Mouse (Mus musculus) midbrain, embryonic 11.5 days (tissue): ENCODE data around the gene Rab44. TPM values are rescaled to one million over a fixed set of nuclear protein-coding genes. Genes with fewer than 3 reads are reported as not detected.

Experiments
- ATAC-seq: fragments of 200-750 bp; cut with Nextera tagmentation; 2 replicates; pipeline ENCODE4 v1.8.0; 2017; ENCODE audit warnings: moderate TSS enrichment, moderate library complexity; ENCODE audit not compliant: low FRiP score
- DNase-seq: peaks from one replicate; pipeline ENCODE4 v3.0.0; 2015; ENCODE audit warnings: low spot score; ENCODE audit errors: missing footprints
- H3K27ac ChIP-seq: fragments of 300-500 bp; sonication (generic); 2 replicates; pipeline ENCODE4 v1.5.1; 2014; ENCODE audit warnings: low read depth, low read length
- H3K27me3 ChIP-seq: fragments of 300-500 bp; sonication (generic); 2 replicates; pipeline ENCODE4 v1.6.1; 2014; ENCODE audit warnings: mild to moderate bottlenecking, low read length, moderate library complexity, mixed read lengths; ENCODE audit not compliant: control insufficient read depth, insufficient read depth
- H3K36me3 ChIP-seq: fragments of 300-500 bp; sonication (generic); 2 replicates; pipeline ENCODE4 v1.6.1; 2014; ENCODE audit warnings: mild to moderate bottlenecking, low read length, moderate library complexity, mixed read lengths; ENCODE audit not compliant: control insufficient read depth, insufficient read depth
- H3K4me1 ChIP-seq: fragments of 300-500 bp; sonication (generic); 2 replicates; pipeline ENCODE4 v1.6.1; 2014; ENCODE audit warnings: low read length; ENCODE audit not compliant: control insufficient read depth, insufficient read depth
- H3K4me2 ChIP-seq: fragments of 300-500 bp; sonication (generic); 2 replicates; pipeline ENCODE4 v1.6.1; 2014; ENCODE audit warnings: mild to moderate bottlenecking, moderate library complexity
- H3K4me3 ChIP-seq: fragments of 300-500 bp; sonication (generic); 2 replicates; pipeline ENCODE4 v1.5.1; 2014; ENCODE audit warnings: low read depth, low read length
- H3K9ac ChIP-seq: fragments of 300-500 bp; sonication (generic); 2 replicates; pipeline ENCODE4 v1.6.1; 2014; ENCODE audit warnings: low read length
- H3K9me3 ChIP-seq: fragments of 300-500 bp; sonication (generic); 2 replicates; pipeline ENCODE4 v1.6.1; 2016; ENCODE audit warnings: low read length; ENCODE audit not compliant: control insufficient read depth
- WGBS: fragments of 180-500 bp; shearing (Covaris S2); extraction: QIAGEN DNeasy Blood & Tissue Kit; methylation state at CpG from one replicate; pipeline ENCODE4 v1.1.7; 2014; 5-methylcytosine and 5-hydroxymethylcytosine counted together
- polyA plus RNA-seq: library from polyadenylated mRNA; unstranded; fragments of >200 nt; fragmentation: Nextera tagmentation; extraction: Ambion mirVana; gene quantifications from 2 replicates; pipeline ENCODE4 v1.2.1, GENCODE M21; 2014

The Rab44 gene
- polyA plus RNA-seq, 1 experiment from 2014 or later: 0.44 TPM

- Histone ChIP-seq H3K9ac (no peak overlapping the region), H3K36me3 (no peaks in the 10 kb centered on the region), H3K27ac (no peak overlapping the region), H3K4me3 (no peak overlapping the region), H3K4me2 (no peak overlapping the region), H3K4me1 (peaks cover 28% of the 10 kb centered on the region), H3K9me3 (no peaks in the 10 kb centered on the region), H3K27me3 (no peaks in the 10 kb centered on the region)
- WGBS: 35% methylated on average over 7 of the region's 7 CpGs
- DNase-seq (no peak), ATAC-seq (no peak)
Measured at GRCm38 (mm10) chr17:29185376-29186046, 71.6 kb downstream of the Rab44 start.

GRCm38 (mm10) chr17:29186989-29187859 lies 73.3 kb downstream of the Rab44 start:
- no peak overlapping the region for H3K27ac ChIP-seq

GRCm38 (mm10) chr17:29188989-29189388 lies 75.0 kb downstream of the Rab44 start:
- Histone ChIP-seq H3K9ac (no peak overlapping the region), H3K36me3 (no peaks in the 10 kb centered on the region), H3K4me3 (no peak overlapping the region), H3K9me3 (no peaks in the 10 kb centered on the region), H3K27me3 (no peaks in the 10 kb centered on the region), H3K27ac (no peak overlapping the region), H3K4me2 (peak overlapping the region; percentile 17; the same call in 1 of the 2 replicates), H3K4me1 (peaks cover 33% of the 10 kb centered on the region)
- DNase-seq (peak; percentile 97), ATAC-seq (peak; percentile 62)
- WGBS: 5% methylated on average over 12 of the region's 12 CpGs

More at GRCm38 (mm10) chr17:29186989-29187859, 73.3 kb downstream of the Rab44 start:
- DNase-seq (no peak), ATAC-seq (no peak)
- Histone ChIP-seq H3K36me3 (no peaks in the 10 kb centered on the region), H3K4me1 (peaks cover 28% of the 10 kb centered on the region), H3K27me3 (no peaks in the 10 kb centered on the region), H3K9ac (no peak overlapping the region), H3K4me2 (no peak overlapping the region), H3K9me3 (no peaks in the 10 kb centered on the region), H3K4me3 (no peak overlapping the region)
- 13% methylated on average over 10 of the region's 10 CpGs for WGBS

GRCm38 (mm10) chr17:29195579-29195978 lies 81.6 kb downstream of the Rab44 start:
- peaks cover 14% of the 10 kb centered on the region for H3K4me1 ChIP-seq
- no peak overlapping the region for H3K9ac ChIP-seq
- no peak overlapping the region for H3K4me2 ChIP-seq
- no peaks in the 10 kb centered on the region for H3K9me3 ChIP-seq
- no peaks in the 10 kb centered on the region for H3K36me3 ChIP-seq
- no peaks in the 10 kb centered on the region for H3K27me3 ChIP-seq
- ATAC-seq (no peak), DNase-seq (no peak)
- no peak overlapping the region for H3K4me3 ChIP-seq
- H3K27ac ChIP-seq: no peak overlapping the region
- WGBS: 6% methylated on average over 4 of the region's 4 CpGs

Other genes starting within 250 kb of the Rab44 start
- 0.10 TPM in 1 of 2 replicates, not detected in the other for gene 4930539E08Rik, start 198.8 kb upstream of the Rab44 start, polyA plus RNA-seq
- gene Pxt1, start 170.3 kb upstream of the Rab44 start, polyA plus RNA-seq: not detected in 2 replicates
- 92.4 and 97.4 TPM in 2 replicates for gene Kctd20, start 162.2 kb upstream of the Rab44 start, polyA plus RNA-seq
- 130 and 139 TPM in 2 replicates for gene Stk38, start 106.2 kb upstream of the Rab44 start, polyA plus RNA-seq
- gene Srsf3, start 81.5 kb upstream of the Rab44 start, polyA plus RNA-seq: 899 and 948 TPM in 2 replicates
- gene Cdkn1a, start 23.2 kb upstream of the Rab44 start, polyA plus RNA-seq: 16.1 and 17.4 TPM in 2 replicates
- gene Cpne5, start 124.0 kb downstream of the Rab44 start, polyA plus RNA-seq: 7.4 TPM in 2 replicates
- 163 and 170 TPM in 2 replicates for gene Ppil1, start 150.0 kb downstream of the Rab44 start, polyA plus RNA-seq
- gene BC004004, start 154.6 kb downstream of the Rab44 start, polyA plus RNA-seq: 68.4 and 74.6 TPM in 2 replicates
- gene Pi16, start 203.5 kb downstream of the Rab44 start, polyA plus RNA-seq: 0.56 and 0.57 TPM in 2 replicates
- 348 and 375 TPM in 2 replicates for gene Mtch1, start 233.8 kb downstream of the Rab44 start, polyA plus RNA-seq
- gene Fgd2, start 246.8 kb downstream of the Rab44 start, polyA plus RNA-seq: 2.2 and 2.4 TPM in 2 replicates